Mouse (Mus musculus): Measurements from ENCODE around the gene Fzd9.

DNA sequence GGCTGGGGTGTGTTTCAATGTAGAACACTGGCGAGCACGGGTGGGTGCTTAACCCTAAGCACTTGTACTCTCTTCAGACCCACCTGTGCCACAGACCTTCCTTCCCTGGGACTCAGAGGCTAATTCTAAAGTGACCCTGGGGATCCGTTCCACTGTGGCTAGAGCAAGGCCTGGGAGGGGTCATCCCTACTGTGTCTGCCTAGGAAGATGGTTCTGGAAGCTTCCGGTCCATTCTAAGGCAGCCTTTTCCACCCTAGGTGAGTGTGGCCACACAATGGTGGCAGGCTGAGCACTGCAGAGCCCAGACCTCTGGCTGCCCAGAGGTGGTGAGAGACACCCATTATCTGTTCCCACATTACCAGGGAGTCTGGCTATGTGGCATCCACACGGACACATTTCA, 35.9 kb upstream of the Fzd9 start:
- no peak for TF ChIP-seq E2F4 (IDR thresholded peaks at IDR 0.05; ENCODE audit: insufficient read depth)
- no peak for TF ChIP-seq MYOG (IDR thresholded peaks at IDR 0.05; ENCODE audit: control insufficient read depth in 1 of 3, insufficient read depth in 1 of 3, insufficient read length in 2 of 3, low read depth in 2 of 3)
- TF ChIP-seq POLR2A (IDR thresholded peaks at IDR 0.05; ENCODE audit: insufficient read length, low read depth) = no peak
- TF ChIP-seq CEBPB (IDR thresholded peaks at IDR 0.05; ENCODE audit: insufficient read depth, poor library complexity, severe bottlenecking) = no peak
- no peak for TF ChIP-seq USF1 (IDR thresholded peaks at IDR 0.05; ENCODE audit: low read depth)
